Mouse (Mus musculus) cerebral cortex, adult 2 months (tissue): ENCODE measurements around the gene Hsf3.

Source experiments
- WGBS: fragments of 180-500 bp; shearing (Covaris S2); methylation state at CpG from one replicate; pipeline ENCODE4 v1.1.7; 2018; 5-methylcytosine and 5-hydroxymethylcytosine counted together

Gene Hsf3

DNA sequence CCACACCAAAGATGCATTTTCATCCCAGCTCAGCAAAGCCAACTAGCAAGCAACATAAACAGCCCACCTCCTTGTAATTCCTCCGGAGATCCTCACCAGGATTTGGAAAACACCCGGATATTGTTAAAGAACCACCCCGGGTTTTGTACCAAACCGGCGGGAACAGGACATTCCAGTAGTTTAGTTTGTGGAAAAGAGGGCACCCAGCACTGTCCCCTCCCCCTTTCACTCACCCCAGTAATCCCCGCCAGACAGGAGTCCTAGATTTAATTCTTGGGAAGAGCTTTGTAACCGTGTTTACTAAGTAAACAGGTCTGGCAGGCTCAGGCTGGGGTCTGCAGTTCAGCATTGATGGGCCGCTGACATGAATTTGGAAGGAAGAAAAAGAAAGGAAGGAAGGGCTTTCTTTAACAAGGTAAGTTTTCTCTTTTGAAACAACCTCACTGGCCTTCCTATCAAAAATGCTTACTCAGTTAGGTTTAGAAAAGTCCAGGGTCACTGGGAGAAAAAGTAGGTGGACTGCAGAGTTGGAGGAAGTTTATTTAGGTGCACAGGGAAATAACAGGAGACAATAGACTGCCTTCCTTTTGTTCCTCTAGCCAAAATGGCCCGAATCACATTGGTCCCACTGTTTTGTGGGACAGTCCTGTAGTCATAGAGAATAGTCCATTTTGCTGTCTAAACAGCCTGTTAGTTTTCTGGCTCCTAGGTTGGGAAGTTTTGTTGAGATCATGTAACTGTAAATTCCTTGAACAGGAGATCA lies at the start of gene Hsf3:
Hsf3 (minus strand) TSS at position 94 of the 763 bp plus-strand sequence.
- 34% methylated on average over 9 of the region's 9 CpGs for WGBS

- 88% methylated on average over 1 of the region's 1 CpGs for WGBS
Observed at GRCm38 (mm10) chrX:96501580-96501979, 45.5 kb upstream of the Hsf3 start.

DNA sequence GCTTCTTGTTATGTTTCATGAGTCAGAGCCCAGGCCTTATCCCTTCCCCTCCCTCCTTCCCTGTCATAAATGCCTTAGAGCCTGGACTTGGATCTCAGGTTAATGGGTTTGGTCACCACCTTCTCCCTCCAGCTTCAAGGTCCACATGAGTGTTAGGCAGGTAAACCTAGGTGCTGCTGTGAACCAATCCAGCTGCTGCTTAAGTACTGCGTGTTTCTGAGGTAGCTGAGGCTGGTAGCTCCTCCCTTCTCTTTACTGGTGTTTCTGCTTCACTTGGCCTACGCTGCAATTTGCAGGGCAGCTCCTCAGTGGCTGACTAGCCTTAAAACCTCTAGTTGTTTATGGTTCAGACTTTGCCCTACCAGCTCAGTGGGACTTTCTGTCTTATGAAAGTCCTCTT lies 945 bp downstream of the Hsf3 start, which contains the start of gene Heph:
Heph (plus strand) TSS at position 211 of the 400 bp plus-strand sequence.
- 73% methylated on average over 2 of the region's 2 CpGs for WGBS

DNA sequence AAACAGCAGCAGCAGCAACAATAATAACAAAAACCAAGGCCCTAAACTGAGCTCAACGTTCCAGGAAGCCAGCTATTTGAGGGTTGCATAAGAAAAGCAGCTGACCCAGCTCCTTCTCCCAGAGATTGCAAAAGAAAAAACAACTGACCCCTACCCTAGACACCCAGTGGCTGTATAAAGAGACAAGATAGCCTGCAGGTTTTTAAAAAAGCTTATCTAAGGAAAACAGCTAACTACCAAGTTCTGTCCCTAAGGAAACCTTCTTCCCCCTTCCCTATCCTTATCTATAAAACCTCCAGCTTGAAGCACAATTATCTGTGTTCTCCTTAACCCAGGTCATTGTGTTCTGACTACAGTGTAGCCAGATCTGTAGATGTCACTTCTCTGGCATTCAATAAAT lies 38.4 kb downstream of the Hsf3 start:
- WGBS = 58% methylated on average over 1 of the region's 1 CpGs

DNA sequence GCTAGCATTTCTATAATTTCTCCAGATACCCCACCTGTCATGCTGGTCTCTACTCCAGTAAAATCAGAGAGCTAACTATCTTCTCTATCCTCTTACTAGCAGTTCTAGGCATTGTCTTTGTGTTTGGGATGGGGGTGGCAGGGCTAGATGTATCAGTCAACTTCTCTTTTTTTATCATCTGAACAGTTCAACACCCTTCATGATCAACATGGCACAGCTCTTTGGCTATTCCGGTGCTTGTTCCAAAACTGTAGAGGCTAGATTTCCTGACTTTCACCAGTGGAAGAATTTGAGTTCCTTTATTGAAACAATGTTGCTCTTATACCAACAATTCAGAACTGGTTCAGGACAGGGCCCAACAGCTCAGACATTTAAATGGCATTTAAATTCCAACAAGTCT lies 39.1 kb downstream of the Hsf3 start:
- WGBS = 90% methylated on average over 1 of the region's 1 CpGs

DNA sequence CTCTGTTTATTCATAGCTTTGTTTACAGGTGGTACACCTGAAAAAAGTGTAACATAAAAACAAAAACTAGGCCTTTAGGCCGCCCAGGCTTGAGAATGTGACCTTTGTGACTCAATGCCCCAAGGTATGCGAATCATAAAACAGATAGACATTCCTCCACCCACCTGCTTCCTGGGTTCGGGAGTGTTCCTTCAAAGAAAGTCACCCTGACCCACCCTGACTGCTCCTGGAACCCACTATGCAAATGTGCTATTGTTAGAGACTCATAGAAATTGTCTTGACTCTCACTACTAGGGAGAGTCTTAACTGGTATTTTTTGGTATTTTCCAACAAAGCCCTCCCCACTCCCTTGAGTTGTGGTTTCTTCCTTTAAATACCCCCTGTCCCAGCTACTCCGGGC lies 40.7 kb downstream of the Hsf3 start:
- WGBS = 88% methylated on average over 4 of the region's 4 CpGs

DNA sequence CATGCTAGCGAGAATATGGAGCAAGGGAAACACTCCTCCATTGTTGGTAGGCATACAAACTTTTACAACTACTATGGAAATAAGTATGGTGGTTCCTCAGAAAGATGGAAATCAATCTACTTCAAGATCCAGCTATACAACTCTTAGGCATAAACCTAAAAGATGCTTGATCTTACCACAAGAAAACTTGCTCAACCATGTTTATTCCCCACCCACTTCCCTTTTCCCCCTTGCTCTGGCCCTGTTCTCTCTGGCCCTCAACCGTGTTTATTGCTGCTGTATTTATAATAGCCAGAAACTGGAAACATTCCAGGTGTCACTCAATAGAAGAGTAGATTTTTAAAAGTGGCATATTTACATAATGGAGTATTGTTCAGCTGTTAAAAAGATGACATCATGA lies 117.0 kb downstream of the Hsf3 start:
- WGBS = 68% methylated on average over 2 of the region's 2 CpGs

GRCm38 (mm10) chrX:96329764-96330163 lies 126.3 kb downstream of the Hsf3 start:
- 52% methylated on average over 4 of the region's 4 CpGs for WGBS

DNA sequence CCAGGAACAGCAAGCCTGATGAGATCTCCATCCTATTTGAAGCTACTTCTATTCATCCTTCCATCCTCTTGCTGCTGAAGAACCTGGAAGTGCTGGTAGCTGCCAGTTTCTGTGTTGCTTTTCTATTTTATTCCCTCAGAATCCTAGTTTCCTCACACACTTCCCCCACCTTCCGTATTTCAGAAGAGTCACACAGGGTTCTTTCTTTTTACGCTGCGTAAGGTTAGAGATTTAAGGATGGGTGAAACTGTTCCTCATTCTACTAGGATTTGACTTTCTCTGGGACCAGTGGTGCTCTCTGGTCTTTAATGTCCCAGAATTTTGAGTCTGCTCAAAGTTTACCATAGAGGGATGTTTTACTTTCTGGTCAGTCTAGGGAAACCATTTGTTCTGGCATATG lies 162.8 kb downstream of the Hsf3 start, which contains the start of gene Vsig4:
Vsig4 (minus strand) TSS at position 101 of the 400 bp plus-strand sequence.
- 88% methylated on average over 3 of the region's 3 CpGs for WGBS
